Mouse (Mus musculus) neural tube, embryonic 11.5 days (tissue): ENCODE measurements around the gene Masp1. TPM values are rescaled to one million over a fixed set of nuclear protein-coding genes. Genes with fewer than 3 reads are reported as not detected.

ENCODE experiments used
- ATAC-seq: fragments of 200-750 bp; cut with Nextera tagmentation; 2 replicates; pipeline ENCODE4 v1.8.0; 2017; ENCODE audit warnings: moderate number of reproducible peaks, mild to moderate bottlenecking, moderate TSS enrichment, moderate library complexity; ENCODE audit not compliant: insufficient read depth, low FRiP score, low TSS enrichment
- DNase-seq: peaks from one replicate; pipeline ENCODE4 v3.0.0-alpha.2; 2015; ENCODE audit warnings: low spot score
- H3K27ac ChIP-seq: fragments of 300-500 bp; sonication (generic); 2 replicates; pipeline ENCODE4 v1.5.1; 2014; ENCODE audit warnings: low read depth, mild to moderate bottlenecking, low read length
- H3K27me3 ChIP-seq: fragments of 300-500 bp; sonication (generic); 2 replicates; pipeline ENCODE4 v1.6.1; 2014; ENCODE audit warnings: mild to moderate bottlenecking, low read length, mixed read lengths; ENCODE audit not compliant: control insufficient read depth, insufficient read depth
- H3K36me3 ChIP-seq: fragments of 300-500 bp; sonication (generic); 2 replicates; pipeline ENCODE4 v1.6.1; 2014; ENCODE audit warnings: mild to moderate bottlenecking, low read length, moderate library complexity, mixed read lengths; ENCODE audit not compliant: control insufficient read depth, insufficient read depth
- H3K4me1 ChIP-seq: fragments of 300-500 bp; sonication (generic); 2 replicates; pipeline ENCODE4 v1.6.1; 2014; ENCODE audit warnings: low read length, mixed read lengths; ENCODE audit not compliant: control insufficient read depth, insufficient read depth
- H3K4me2 ChIP-seq: fragments of 300-500 bp; sonication (generic); 2 replicates; pipeline ENCODE4 v1.6.1; 2014; ENCODE audit warnings: low read depth, mild to moderate bottlenecking, moderate library complexity
- H3K4me3 ChIP-seq: fragments of 300-500 bp; sonication (generic); 2 replicates; pipeline ENCODE4 v1.5.1; 2014; ENCODE audit warnings: low read depth, low read length
- H3K9ac ChIP-seq: fragments of 300-500 bp; sonication (generic); 2 replicates; pipeline ENCODE4 v1.6.1; 2014; ENCODE audit warnings: mild to moderate bottlenecking, low read length
- H3K9me3 ChIP-seq: fragments of 300-500 bp; sonication (generic); 2 replicates; pipeline ENCODE4 v1.6.1; 2016; ENCODE audit warnings: low read length; ENCODE audit not compliant: control insufficient read depth
- WGBS: fragments of 180-500 bp; shearing (Covaris S2); extraction: QIAGEN DNeasy Blood & Tissue Kit; methylation state at CpG from one replicate; pipeline ENCODE4 v1.1.7; 2014; 5-methylcytosine and 5-hydroxymethylcytosine counted together
- polyA plus RNA-seq: library from polyadenylated mRNA; unstranded; fragments of >200 nt; fragmentation: Nextera tagmentation; extraction: Ambion mirVana; gene quantifications from 2 replicates; pipeline ENCODE4 v1.2.1, GENCODE M21; 2014

Masp1 gene
- polyA plus RNA-seq, 1 experiment from 2014 or later, result 19.0 TPM

DNA sequence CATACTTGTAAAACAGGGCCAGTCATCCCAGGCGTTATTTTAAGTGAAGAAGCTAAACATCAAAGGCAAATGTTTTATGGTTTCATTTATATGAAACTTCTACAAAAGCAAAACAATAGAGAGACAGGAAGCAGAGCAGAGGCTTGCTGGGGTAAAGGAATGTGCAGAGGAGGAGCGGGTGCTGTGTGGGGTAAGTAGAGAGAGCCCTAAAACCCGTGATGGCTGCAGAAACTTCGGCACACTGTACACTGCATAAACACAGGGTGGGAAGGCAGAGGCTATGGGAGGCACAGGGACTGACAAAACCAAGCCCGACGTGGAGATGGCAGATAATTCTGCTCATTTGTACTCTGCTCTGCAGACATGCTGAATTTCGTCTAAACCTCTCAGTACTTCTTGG, 23.7 kb upstream of the Masp1 start:
- Histone ChIP-seq H3K27me3 (no peaks in the 10 kb centered on the region), H3K9ac (no peak overlapping the region), H3K4me2 (no peak overlapping the region), H3K4me1 (no peaks in the 10 kb centered on the region), H3K36me3 (no peaks in the 10 kb centered on the region), H3K4me3 (no peak overlapping the region), H3K27ac (no peak overlapping the region), H3K9me3 (no peaks in the 10 kb centered on the region)
- WGBS, result 50% methylated on average over 7 of the region's 7 CpGs
- DNase-seq (no peak), ATAC-seq (no peak)

DNA sequence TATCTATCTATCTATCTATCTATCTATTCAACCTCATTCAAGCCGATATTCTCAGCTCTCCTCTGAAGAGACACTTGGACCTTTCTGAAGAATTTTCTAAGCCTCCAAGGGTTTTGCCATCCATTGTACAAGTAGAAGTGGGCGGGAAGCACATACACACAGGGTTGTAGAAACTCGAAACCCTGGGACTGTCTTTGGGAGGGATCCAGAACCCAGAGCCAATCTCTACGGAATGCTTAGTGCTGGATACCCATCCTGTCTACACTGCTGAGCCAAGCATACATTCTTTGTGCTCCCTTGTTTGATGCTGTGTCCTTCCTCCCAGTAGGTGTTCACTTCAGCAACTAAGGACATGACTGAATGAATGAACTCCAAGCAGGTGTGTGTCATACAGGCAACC, 22.3 kb upstream of the Masp1 start:
- no peaks in the 10 kb centered on the region for H3K4me1 ChIP-seq
- DNase-seq (no peak), ATAC-seq (no peak)
- 81% methylated on average over 4 of the region's 4 CpGs for WGBS
- no peak overlapping the region for H3K4me2 ChIP-seq
- H3K9ac ChIP-seq, result no peak overlapping the region
- no peak overlapping the region for H3K27ac ChIP-seq
- no peak overlapping the region for H3K4me3 ChIP-seq
- no peaks in the 10 kb centered on the region for H3K9me3 ChIP-seq
- no peaks in the 10 kb centered on the region for H3K27me3 ChIP-seq
- H3K36me3 ChIP-seq, result no peaks in the 10 kb centered on the region

GRCm38 (mm10) chr16:23541046-23541445, 20.4 kb upstream of the Masp1 start:
- no peak for ATAC-seq
- no peak overlapping the region for H3K27ac ChIP-seq
- DNase-seq, result no peak
- WGBS, result 67% methylated on average over 4 of the region's 4 CpGs
- H3K36me3 ChIP-seq, result no peaks in the 10 kb centered on the region
- no peak overlapping the region for H3K9ac ChIP-seq
- no peaks in the 10 kb centered on the region for H3K9me3 ChIP-seq
- H3K27me3 ChIP-seq, result no peaks in the 10 kb centered on the region
- H3K4me2 ChIP-seq, result no peak overlapping the region
- H3K4me1 ChIP-seq, result no peaks in the 10 kb centered on the region
- H3K4me3 ChIP-seq, result no peak overlapping the region

DNA sequence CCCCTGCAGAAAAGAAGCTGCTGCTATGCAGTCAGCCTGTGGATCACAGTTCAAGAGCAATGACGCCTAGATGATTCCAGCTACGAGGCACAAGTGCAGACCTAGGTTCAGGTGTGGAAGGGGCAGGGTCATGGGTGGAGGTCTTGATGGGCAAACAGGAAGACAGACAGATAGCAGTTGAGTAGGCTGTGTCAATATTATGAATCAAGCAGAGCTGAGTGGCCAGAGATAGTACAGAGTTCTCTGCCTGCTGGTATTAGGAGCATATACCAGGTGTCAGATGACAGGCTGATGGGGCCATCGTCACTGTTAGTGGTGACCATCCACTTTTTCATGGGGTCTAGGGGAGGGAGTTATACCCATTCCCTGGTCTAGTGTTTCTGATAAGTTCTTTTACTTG, 13.1 kb upstream of the Masp1 start:
- Histone ChIP-seq H3K27me3 (no peaks in the 10 kb centered on the region), H3K4me3 (no peak overlapping the region), H3K36me3 (no peaks in the 10 kb centered on the region), H3K9me3 (no peaks in the 10 kb centered on the region), H3K4me1 (no peaks in the 10 kb centered on the region), H3K9ac (no peak overlapping the region), H3K4me2 (no peak overlapping the region), H3K27ac (no peak overlapping the region)
- no peak for DNase-seq
- WGBS, result 96% methylated on average over 3 of the region's 3 CpGs
- no peak for ATAC-seq

- 86% methylated on average over 4 of the region's 4 CpGs for WGBS
- no peaks in the 10 kb centered on the region for H3K36me3 ChIP-seq
- no peak overlapping the region for H3K27ac ChIP-seq
- DNase-seq (no peak), ATAC-seq (no peak)
- H3K9me3 ChIP-seq, result no peaks in the 10 kb centered on the region
- H3K9ac ChIP-seq, result no peak overlapping the region
- no peaks in the 10 kb centered on the region for H3K27me3 ChIP-seq
- H3K4me1 ChIP-seq, result no peaks in the 10 kb centered on the region
- no peak overlapping the region for H3K4me2 ChIP-seq
- no peak overlapping the region for H3K4me3 ChIP-seq
These were observed 8.6 kb upstream of the Masp1 start for GRCm38 (mm10) chr16:23529186-23529585.

GRCm38 (mm10) chr16:23522081-23522480, 1.5 kb upstream of the Masp1 start:
- H3K4me1 ChIP-seq, result peaks cover 14% of the 10 kb centered on the region
- no peak for ATAC-seq
- no peak overlapping the region for H3K4me2 ChIP-seq
- 81% methylated on average over 5 of the region's 5 CpGs for WGBS
- H3K36me3 ChIP-seq, result no peaks in the 10 kb centered on the region
- no peak overlapping the region for H3K4me3 ChIP-seq
- H3K9me3 ChIP-seq, result no peaks in the 10 kb centered on the region
- no peak overlapping the region for H3K27ac ChIP-seq
- no peaks in the 10 kb centered on the region for H3K27me3 ChIP-seq
- DNase-seq, result no peak
- H3K9ac ChIP-seq, result no peak overlapping the region

DNA sequence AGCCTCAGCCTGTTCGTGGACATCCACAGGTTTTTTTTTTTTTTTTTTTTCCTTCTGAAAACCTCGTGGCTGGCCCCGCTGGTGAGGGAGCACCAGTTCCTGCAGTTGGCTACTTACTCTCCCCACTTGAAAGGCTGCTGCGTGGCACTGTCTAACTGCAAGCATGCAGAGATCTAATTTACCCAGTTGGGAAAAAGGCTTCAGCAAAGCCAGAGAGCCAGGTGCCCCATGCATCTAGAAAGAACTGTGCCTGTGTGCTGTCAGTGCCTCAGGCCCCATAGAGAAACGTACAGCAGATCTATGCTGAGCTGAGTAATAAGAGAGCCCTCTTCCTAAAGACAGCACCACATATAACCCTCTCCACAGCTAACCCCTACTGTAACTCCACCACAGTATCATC, 477 bp upstream of the Masp1 start:
- WGBS, result 11% methylated on average over 5 of the region's 5 CpGs
- no peaks in the 10 kb centered on the region for H3K36me3 ChIP-seq
- peak overlapping the region; percentile 86; the same call in 1 of the 2 replicates for H3K27ac ChIP-seq
- H3K4me1 ChIP-seq, result peaks cover 14% of the 10 kb centered on the region
- 0 out of 2 replicates have a peak overlapping the region, but pooled peaks have one; percentile 12 for H3K4me2 ChIP-seq
- H3K27me3 ChIP-seq, result no peaks in the 10 kb centered on the region
- DNase-seq (no peak), ATAC-seq (peak; percentile 38)
- H3K4me3 ChIP-seq, result no peak overlapping the region
- H3K9ac ChIP-seq, result peak overlapping the region; percentile 71
- H3K9me3 ChIP-seq, result no peaks in the 10 kb centered on the region

- ATAC-seq, result no peak
- no peaks in the 10 kb centered on the region for H3K9me3 ChIP-seq
- no peaks in the 10 kb centered on the region for H3K36me3 ChIP-seq
- H3K4me1 ChIP-seq, result peaks cover 14% of the 10 kb centered on the region
- H3K4me3 ChIP-seq, result peak overlapping the region; percentile 39
- H3K4me2 ChIP-seq, result peak overlapping the region; percentile 64
- no peak for DNase-seq
- 10% methylated on average over 1 of the region's 1 CpGs for WGBS
- no peaks in the 10 kb centered on the region for H3K27me3 ChIP-seq
- H3K27ac ChIP-seq, result peak overlapping the region; percentile 86
- peak overlapping the region; percentile 71 for H3K9ac ChIP-seq
These were observed 844 bp downstream of the Masp1 start for GRCm38 (mm10) chr16:23519771-23520170.

DNA sequence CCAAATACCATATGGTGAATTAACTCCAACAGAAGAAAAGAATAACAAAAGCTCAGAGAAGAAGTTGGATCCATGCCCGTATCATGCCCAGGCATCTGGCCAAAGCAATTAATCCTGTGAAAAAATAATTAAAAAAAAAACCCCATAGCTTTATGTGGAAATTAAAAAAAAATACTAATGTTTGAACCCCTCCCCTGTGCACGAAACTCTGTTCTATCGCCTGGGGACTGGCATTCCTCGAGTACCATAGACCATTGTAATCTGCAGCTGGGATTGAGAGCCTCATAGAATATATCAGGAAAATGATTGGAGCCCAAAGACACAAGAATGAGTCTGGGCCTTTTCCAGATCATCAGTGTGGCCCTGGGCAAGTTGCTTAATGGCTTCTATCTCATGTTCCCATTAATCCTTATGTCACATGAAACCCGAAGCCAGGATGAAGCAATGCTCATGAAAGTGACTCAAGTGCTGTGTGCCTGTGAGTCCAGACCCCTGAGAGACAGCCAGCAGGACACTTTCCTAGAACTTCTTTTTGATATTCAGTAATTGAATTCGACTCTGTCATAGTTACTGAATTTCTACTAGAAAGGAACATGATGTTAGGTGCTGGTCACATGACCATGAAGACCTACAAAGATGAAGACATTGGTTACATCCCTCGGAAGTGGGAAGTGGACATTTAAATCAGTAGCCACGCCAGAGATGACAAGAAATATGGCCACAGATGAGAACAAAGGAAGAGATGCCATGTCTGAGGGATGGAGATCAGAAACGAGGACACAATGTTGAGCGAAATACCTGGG, 1.8 kb downstream of the Masp1 start:
- peaks cover 14% of the 10 kb centered on the region for H3K4me1 ChIP-seq
- no peak overlapping the region; the same call in 1 of the 2 replicates for H3K4me3 ChIP-seq
- no peaks in the 10 kb centered on the region for H3K27me3 ChIP-seq
- ATAC-seq, result no peak
- no peaks in the 10 kb centered on the region for H3K36me3 ChIP-seq
- DNase-seq, result no peak
- no peak overlapping the region for H3K9ac ChIP-seq
- H3K4me2 ChIP-seq, result peak overlapping the region; percentile 64
- H3K9me3 ChIP-seq, result no peaks in the 10 kb centered on the region
- no peak overlapping the region for H3K27ac ChIP-seq
- 74% methylated on average over 10 of the region's 10 CpGs for WGBS
